Mouse (Mus musculus) fibroblast of lung, adult 2 months (primary cell): ENCODE results near the gene Igfn1.

Experiments used
- DNase-seq: peaks from one replicate; pipeline ENCODE4 v3.0.0-alpha.2; 2011; ENCODE audit warnings: low read depth

Gene Igfn1

GRCm38 (mm10) chr1:135929876-135930275 is 76.3 kb downstream of the Igfn1 start:
- no peak for DNase-seq

GRCm38 (mm10) chr1:135925848-135926247 is 80.3 kb downstream of the Igfn1 start:
- DNase-seq = no peak

- no peak for DNase-seq
These were observed 81.7 kb downstream of the Igfn1 start for GRCm38 (mm10) chr1:135924377-135924994.

GRCm38 (mm10) chr1:135923229-135923628 is 82.9 kb downstream of the Igfn1 start:
- no peak for DNase-seq

GRCm38 (mm10) chr1:135918644-135919407 is 87.3 kb downstream of the Igfn1 start, which contains the start of gene Pkp1:
Pkp1 (minus strand) TSS chr1:135919207.
- DNase-seq = no peak

- no peak for DNase-seq
These were observed 88.9 kb downstream of the Igfn1 start for GRCm38 (mm10) chr1:135917206-135917605.

GRCm38 (mm10) chr1:135916486-135917058 is 89.6 kb downstream of the Igfn1 start:
- DNase-seq = no peak

- no peak for DNase-seq
These were observed 92.5 kb downstream of the Igfn1 start for GRCm38 (mm10) chr1:135913657-135914056.

GRCm38 (mm10) chr1:135909381-135909780 is 96.8 kb downstream of the Igfn1 start:
- no peak for DNase-seq

- peak; percentile 93 for DNase-seq
These were observed 99.4 kb downstream of the Igfn1 start for GRCm38 (mm10) chr1:135906736-135907135.
